Mouse (Mus musculus) limb, embryonic 12.5 days (tissue): ENCODE results near the gene C5ar2. TPM values are rescaled to one million over a fixed set of nuclear protein-coding genes. Genes with fewer than 3 reads are reported as not detected.

Source experiments
- ATAC-seq: fragments of 200-750 bp; cut with Nextera tagmentation; 2 replicates; pipeline ENCODE4 v1.8.0; 2017; ENCODE audit warnings: low read depth, moderate TSS enrichment; ENCODE audit not compliant: insufficient number of reproducible peaks, insufficient read depth, low FRiP score, low TSS enrichment
- H3K27ac ChIP-seq: fragments of 300-500 bp; sonication (generic); 2 replicates; pipeline ENCODE4 v1.5.1; 2016; ENCODE audit warnings: mild to moderate bottlenecking, moderate library complexity
- H3K27me3 ChIP-seq: fragments of 300-500 bp; sonication (generic); 2 replicates; pipeline ENCODE4 v1.6.1; 2016; ENCODE audit warnings: mild to moderate bottlenecking, moderate library complexity
- H3K36me3 ChIP-seq: fragments of 300-500 bp; sonication (generic); 2 replicates; pipeline ENCODE4 v1.6.1; 2016; ENCODE audit warnings: mild to moderate bottlenecking, moderate library complexity
- H3K4me1 ChIP-seq: fragments of 300-500 bp; sonication (generic); replicated peaks from 2 replicates; pipeline ENCODE4 v1.6.1; 2016
- H3K4me2 ChIP-seq: fragments of 300-500 bp; sonication (generic); 2 replicates; pipeline ENCODE4 v1.6.1; 2016; ENCODE audit warnings: mild to moderate bottlenecking, moderate library complexity
- H3K4me3 ChIP-seq: fragments of 300-500 bp; sonication (generic); replicated peaks from 2 replicates; pipeline ENCODE4 v1.5.1; 2016; ENCODE audit warnings: mild to moderate bottlenecking
- H3K9ac ChIP-seq: fragments of 300-500 bp; sonication (generic); replicated peaks from 2 replicates; pipeline ENCODE4 v1.6.1; 2016; ENCODE audit warnings: mild to moderate bottlenecking, moderate library complexity
- H3K9me3 ChIP-seq: fragments of 300-500 bp; sonication (generic); 2 replicates; pipeline ENCODE4 v1.6.1; 2016; ENCODE audit warnings: mild to moderate bottlenecking, moderate library complexity
- WGBS: fragments of 180-500 bp; shearing (Covaris S2); methylation state at CpG from one replicate; pipeline ENCODE4 v1.1.7; 2016; 5-methylcytosine and 5-hydroxymethylcytosine counted together
- polyA plus RNA-seq: library from polyadenylated mRNA; unstranded; fragments of >200 nt; fragmentation: Nextera tagmentation; extraction: Ambion mirVana; gene quantifications from 2 replicates; pipeline ENCODE4 v1.2.1, GENCODE M21; 2016

The C5ar2 gene
- polyA plus RNA-seq, 1 experiment from 2014 or later, result not detected

GRCm38 (mm10) chr7:16213986-16214385 is 30.0 kb downstream of the C5ar2 start:
- H3K4me2 ChIP-seq, result no peak overlapping the region
- no peak overlapping the region for H3K27ac ChIP-seq
- H3K4me3 ChIP-seq, result no peak overlapping the region
- no peaks in the 10 kb centered on the region for H3K4me1 ChIP-seq
- no peaks in the 10 kb centered on the region for H3K9me3 ChIP-seq
- no peaks in the 10 kb centered on the region for H3K27me3 ChIP-seq
- peaks cover 94% of the 10 kb centered on the region for H3K36me3 ChIP-seq
- 93% methylated on average over 9 of the region's 9 CpGs for WGBS
- no peak for ATAC-seq
- H3K9ac ChIP-seq, result no peak overlapping the region

- Histone ChIP-seq H3K4me3 (no peak overlapping the region), H3K4me1 (no peaks in the 10 kb centered on the region), H3K9me3 (no peaks in the 10 kb centered on the region), H3K9ac (no peak overlapping the region), H3K27ac (no peak overlapping the region), H3K27me3 (no peaks in the 10 kb centered on the region), H3K4me2 (no peak overlapping the region), H3K36me3 (peaks cover 96% of the 10 kb centered on the region)
- 92% methylated on average over 6 of the region's 6 CpGs for WGBS
- no peak for ATAC-seq
Observed at GRCm38 (mm10) chr7:16213196-16213595, 30.8 kb downstream of the C5ar2 start.

- Histone ChIP-seq H3K27ac (no peak overlapping the region), H3K4me3 (no peak overlapping the region), H3K9ac (no peak overlapping the region), H3K4me2 (no peak overlapping the region), H3K27me3 (no peaks in the 10 kb centered on the region), H3K9me3 (no peaks in the 10 kb centered on the region), H3K36me3 (peaks cover 94% of the 10 kb centered on the region), H3K4me1 (no peaks in the 10 kb centered on the region)
- 69% methylated on average over 12 of the region's 12 CpGs for WGBS
- ATAC-seq, result no peak
Observed at GRCm38 (mm10) chr7:16210862-16211365, 33.0 kb downstream of the C5ar2 start.

GRCm38 (mm10) chr7:16208781-16209665 is 34.9 kb downstream of the C5ar2 start:
- 91% methylated on average over 21 of the region's 21 CpGs for WGBS
- ATAC-seq, result no peak

GRCm38 (mm10) chr7:16207496-16207895 is 36.5 kb downstream of the C5ar2 start:
- H3K9ac ChIP-seq, result no peak overlapping the region
- no peaks in the 10 kb centered on the region for H3K4me1 ChIP-seq
- H3K9me3 ChIP-seq, result no peaks in the 10 kb centered on the region
- peaks cover 94% of the 10 kb centered on the region for H3K36me3 ChIP-seq
- no peak for ATAC-seq
- no peak overlapping the region for H3K4me2 ChIP-seq
- H3K27ac ChIP-seq, result no peak overlapping the region
- no peak overlapping the region for H3K4me3 ChIP-seq
- 84% methylated on average over 10 of the region's 10 CpGs for WGBS
- no peaks in the 10 kb centered on the region for H3K27me3 ChIP-seq

More at GRCm38 (mm10) chr7:16208781-16209665, 34.9 kb downstream of the C5ar2 start:
- Histone ChIP-seq H3K4me2 (no peak overlapping the region), H3K27me3 (no peaks in the 10 kb centered on the region), H3K4me1 (no peaks in the 10 kb centered on the region), H3K9me3 (no peaks in the 10 kb centered on the region), H3K27ac (no peak overlapping the region), H3K36me3 (peaks cover 94% of the 10 kb centered on the region), H3K9ac (no peak overlapping the region), H3K4me3 (no peak overlapping the region)

GRCm38 (mm10) chr7:16207076-16207475 is 36.9 kb downstream of the C5ar2 start:
- Histone ChIP-seq H3K9me3 (no peaks in the 10 kb centered on the region), H3K27me3 (no peaks in the 10 kb centered on the region), H3K27ac (no peak overlapping the region), H3K9ac (no peak overlapping the region), H3K4me3 (no peak overlapping the region), H3K4me1 (no peaks in the 10 kb centered on the region), H3K36me3 (peaks cover 96% of the 10 kb centered on the region), H3K4me2 (no peak overlapping the region)
- 88% methylated on average over 7 of the region's 7 CpGs for WGBS
- ATAC-seq, result no peak

GRCm38 (mm10) chr7:16204791-16205190 is 39.2 kb downstream of the C5ar2 start:
- no peak overlapping the region for H3K4me3 ChIP-seq
- no peaks in the 10 kb centered on the region for H3K27me3 ChIP-seq
- H3K36me3 ChIP-seq, result peaks cover 93% of the 10 kb centered on the region
- H3K4me2 ChIP-seq, result no peak overlapping the region
- no peaks in the 10 kb centered on the region for H3K4me1 ChIP-seq
- no peak overlapping the region for H3K27ac ChIP-seq
- no peaks in the 10 kb centered on the region for H3K9me3 ChIP-seq
- no peak for ATAC-seq
- WGBS, result 83% methylated on average over 9 of the region's 9 CpGs
- H3K9ac ChIP-seq, result no peak overlapping the region

GRCm38 (mm10) chr7:16203505-16203903 is 40.5 kb downstream of the C5ar2 start:
- no peak overlapping the region for H3K4me2 ChIP-seq
- no peak overlapping the region for H3K9ac ChIP-seq
- WGBS, result 94% methylated on average over 13 of the region's 13 CpGs
- no peak for ATAC-seq
- H3K36me3 ChIP-seq, result peaks cover 93% of the 10 kb centered on the region
- H3K27me3 ChIP-seq, result no peaks in the 10 kb centered on the region
- no peak overlapping the region for H3K27ac ChIP-seq
- H3K4me3 ChIP-seq, result no peak overlapping the region
- no peaks in the 10 kb centered on the region for H3K9me3 ChIP-seq
- H3K4me1 ChIP-seq, result no peaks in the 10 kb centered on the region

- Histone ChIP-seq H3K4me2 (no peak overlapping the region), H3K4me1 (no peaks in the 10 kb centered on the region), H3K4me3 (no peak overlapping the region), H3K36me3 (peaks cover 93% of the 10 kb centered on the region), H3K9me3 (no peaks in the 10 kb centered on the region), H3K27me3 (no peaks in the 10 kb centered on the region), H3K9ac (no peak overlapping the region), H3K27ac (no peak overlapping the region)
- no peak for ATAC-seq
- WGBS, result 81% methylated on average over 15 of the region's 15 CpGs
Observed at GRCm38 (mm10) chr7:16202756-16203504, 41.0 kb downstream of the C5ar2 start.

- H3K9ac ChIP-seq, result no peak overlapping the region
- H3K4me1 ChIP-seq, result no peaks in the 10 kb centered on the region
- ATAC-seq, result no peak
- no peak overlapping the region for H3K27ac ChIP-seq
- H3K4me3 ChIP-seq, result no peak overlapping the region
- no peak overlapping the region for H3K4me2 ChIP-seq
- no peaks in the 10 kb centered on the region for H3K9me3 ChIP-seq
- H3K27me3 ChIP-seq, result no peaks in the 10 kb centered on the region
- peaks cover 94% of the 10 kb centered on the region for H3K36me3 ChIP-seq
- WGBS, result 95% methylated on average over 6 of the region's 6 CpGs
Observed at GRCm38 (mm10) chr7:16201136-16201535, 42.8 kb downstream of the C5ar2 start.

- WGBS, result 86% methylated on average over 11 of the region's 11 CpGs
- no peak overlapping the region for H3K4me2 ChIP-seq
- H3K4me3 ChIP-seq, result no peak overlapping the region
- H3K27ac ChIP-seq, result no peak overlapping the region
- no peaks in the 10 kb centered on the region for H3K4me1 ChIP-seq
- ATAC-seq, result no peak
- H3K36me3 ChIP-seq, result peaks cover 73% of the 10 kb centered on the region
- no peaks in the 10 kb centered on the region for H3K9me3 ChIP-seq
- no peaks in the 10 kb centered on the region for H3K27me3 ChIP-seq
- no peak overlapping the region for H3K9ac ChIP-seq
Observed at GRCm38 (mm10) chr7:16198540-16198939, 45.4 kb downstream of the C5ar2 start.
